Mouse (Mus musculus) neural tube, embryonic 10.5 days (tissue): ENCODE measurements at regions not wholly inside any gene's neighbourhood (a gene's known extent, or its start where the extent isn't known, plus 50 kb on each side); places are given as distances from the start of the nearest gene placed in this dataset.

Experiments
- DNase-seq: peaks from one replicate; pipeline ENCODE4 v3.0.0-alpha.2; 2017; ENCODE audit warnings: low spot score; ENCODE audit errors: extremely low spot score

DNA sequence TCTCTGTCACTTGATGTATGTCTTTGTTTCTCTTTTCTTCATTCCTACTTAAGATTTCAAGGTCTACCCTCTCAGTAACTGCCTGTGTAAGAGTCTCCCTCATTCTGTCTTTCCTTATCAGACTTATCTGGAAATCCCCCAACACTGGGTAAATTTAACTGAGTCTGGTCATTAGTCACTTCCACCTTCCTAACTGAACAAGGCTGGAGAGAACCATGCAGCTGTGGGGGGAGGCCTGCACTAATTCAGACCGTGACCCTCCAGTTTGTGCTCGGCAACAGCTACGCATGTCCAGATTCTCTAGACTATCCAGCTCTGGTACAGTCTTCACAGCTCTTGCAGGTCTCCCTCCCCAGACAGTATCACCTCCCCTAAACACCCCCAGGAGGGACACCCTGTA lies 103.3 kb downstream of the Prox1 start:
- no peak for DNase-seq

DNA sequence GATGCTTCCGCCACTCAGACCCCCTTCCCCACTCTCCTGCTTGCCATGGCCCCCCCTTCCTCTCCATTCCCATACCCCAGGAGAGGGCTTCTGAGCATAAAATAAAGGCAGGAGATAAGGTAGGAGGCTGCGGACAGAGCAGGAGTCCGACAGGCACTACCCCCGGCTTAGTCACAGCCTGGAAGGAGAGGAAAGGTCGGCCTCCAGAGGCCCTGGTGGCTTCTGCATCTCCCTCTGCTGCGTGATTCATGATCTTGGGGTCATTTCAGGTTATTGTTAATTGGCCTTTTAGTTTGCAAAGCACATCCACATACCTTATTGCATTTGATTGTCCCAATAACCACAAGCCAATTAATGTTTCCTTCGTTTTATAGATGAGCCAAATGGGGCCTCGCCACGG lies 104.1 kb downstream of the Prox1 start:
- no peak for DNase-seq

DNA sequence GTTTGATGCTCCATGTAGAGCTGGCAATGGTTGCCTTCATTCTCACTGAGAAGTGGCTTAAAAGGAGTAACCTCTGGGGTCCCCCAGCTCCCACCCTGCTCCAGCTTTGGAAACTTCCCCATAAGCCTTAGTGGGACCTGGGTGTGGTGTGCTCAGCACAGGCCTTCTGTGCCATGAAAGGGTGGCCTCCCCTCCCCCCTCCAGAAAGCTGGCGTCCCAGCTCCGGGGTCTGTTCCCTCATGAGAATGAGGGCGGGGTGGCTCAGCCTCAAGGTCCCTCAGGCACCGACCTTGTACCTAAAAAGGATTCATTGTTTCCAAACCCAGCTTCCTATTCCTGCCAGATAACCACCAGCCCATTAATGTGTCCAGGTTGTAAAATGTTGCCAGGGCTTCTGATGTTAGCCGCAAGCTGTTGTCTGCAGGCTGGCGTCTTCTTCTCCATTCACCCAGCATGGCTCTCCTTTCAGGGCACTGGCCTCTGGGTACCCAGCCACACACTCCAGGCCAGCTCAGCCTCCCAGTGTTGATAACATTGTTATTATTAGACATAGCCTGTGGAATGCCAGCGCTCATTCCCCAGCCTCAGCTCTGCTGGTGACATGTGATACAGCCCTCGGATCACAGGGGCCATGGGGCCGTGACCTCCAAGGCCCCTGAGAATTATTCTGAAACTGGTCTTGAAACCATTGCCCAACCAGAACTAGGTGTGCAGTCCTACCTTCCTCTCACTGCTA lies 108.8 kb downstream of the Prox1 start:
- DNase-seq: no peak

- DNase-seq: no peak
These were observed 111.5 kb downstream of the Prox1 start for GRCm38 (mm10) chr1:190059025-190059424.

- no peak for DNase-seq
These were observed 113.6 kb downstream of the Prox1 start for GRCm38 (mm10) chr1:190056931-190057330.

DNA sequence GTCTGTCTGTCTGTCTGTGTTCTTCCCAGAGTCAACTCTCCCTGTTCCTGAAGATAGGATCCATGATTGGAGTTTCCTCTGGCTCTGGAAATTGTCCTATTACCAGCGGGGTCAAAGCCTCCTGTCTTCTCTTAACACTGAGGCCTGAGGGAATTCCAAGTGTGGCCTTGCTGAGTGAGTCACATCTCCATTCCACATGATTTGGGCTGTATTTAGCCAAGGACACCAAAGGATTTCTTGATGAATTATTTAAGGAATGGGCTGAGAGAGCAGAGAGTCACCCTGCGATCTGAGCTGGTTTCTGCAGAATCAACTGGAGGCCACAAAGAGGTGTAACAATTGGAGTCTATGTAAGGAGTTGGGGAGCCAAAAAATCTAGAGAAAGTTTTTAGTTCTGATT lies 118.6 kb downstream of the Prox1 start:
- no peak for DNase-seq

DNA sequence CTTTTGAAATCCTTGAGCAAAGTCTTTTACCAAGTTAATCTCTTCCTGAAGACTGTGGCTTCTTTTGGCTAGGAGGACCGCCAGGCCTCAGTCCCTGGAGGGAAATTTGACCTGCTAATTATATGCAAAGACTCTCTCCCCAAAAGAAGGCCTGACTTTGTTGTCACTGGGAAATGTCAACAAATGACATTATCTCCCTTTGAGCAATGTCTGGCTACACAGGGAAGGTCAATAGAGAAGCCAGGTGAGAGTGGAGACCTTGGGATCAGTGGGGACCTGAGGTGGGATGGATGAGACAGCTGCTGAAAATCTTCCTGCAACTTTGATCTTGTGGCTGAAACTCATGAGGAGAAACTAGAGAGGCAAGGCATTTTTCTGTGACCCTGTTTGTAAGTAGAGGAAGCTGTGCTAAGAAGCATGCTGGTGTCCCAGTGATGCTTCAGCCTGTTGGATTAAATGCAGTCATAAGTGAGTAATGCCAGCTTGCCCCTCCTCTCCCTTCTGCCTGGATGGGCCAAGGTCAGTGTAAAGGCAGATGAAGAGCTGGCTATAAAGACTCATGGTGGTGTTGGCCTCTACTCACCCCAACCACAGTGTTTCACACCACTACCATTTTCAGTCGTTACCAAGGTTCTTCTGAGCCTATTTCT lies 121.9 kb downstream of the Prox1 start:
- DNase-seq: no peak

GRCm38 (mm10) chr1:190047201-190047600 lies 123.3 kb downstream of the Prox1 start:
- DNase-seq: no peak

DNA sequence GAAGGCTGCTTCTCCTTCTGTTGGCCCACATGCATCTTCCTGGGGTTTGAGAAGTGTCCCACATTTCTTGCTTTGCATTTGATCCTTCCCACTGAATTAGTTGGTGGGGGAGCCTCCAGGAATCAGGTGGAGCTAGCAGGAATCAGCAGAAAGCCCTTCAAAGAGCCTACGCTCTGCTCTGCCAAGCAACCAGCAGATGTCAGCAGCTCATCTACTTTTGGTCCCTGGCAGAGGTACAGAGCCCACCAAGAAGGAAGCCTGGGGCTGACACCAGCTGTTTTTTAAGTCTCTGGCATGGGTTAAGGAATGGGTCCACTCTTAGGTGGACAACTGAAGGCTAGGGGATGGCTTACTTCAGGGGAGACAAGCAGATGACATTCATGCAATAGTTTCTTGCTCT lies 123.6 kb upstream of the Smyd2 start:
- DNase-seq: peak; percentile 52

GRCm38 (mm10) chr1:190044036-190044435 lies 121.9 kb upstream of the Smyd2 start:
- DNase-seq: no peak

DNA sequence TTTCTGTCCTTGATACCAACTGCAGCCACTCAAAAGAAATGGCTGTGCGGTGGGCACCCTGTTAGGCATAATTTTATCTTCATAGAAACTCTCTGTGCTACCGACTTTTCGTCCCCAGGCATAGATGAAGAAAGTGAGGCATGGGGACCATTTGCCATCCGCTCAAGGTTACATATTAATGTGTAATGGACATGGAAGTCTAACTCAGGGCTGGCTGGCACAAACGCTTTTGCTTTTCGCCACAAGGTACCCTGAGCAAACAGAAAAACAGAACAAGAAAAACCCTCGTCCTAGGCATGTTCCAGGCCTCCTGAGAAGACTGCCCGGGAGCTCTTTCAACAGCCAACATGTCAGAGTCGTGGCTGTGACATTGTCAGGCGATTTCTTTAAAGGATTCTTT lies 121.0 kb upstream of the Smyd2 start:
- DNase-seq: no peak

DNA sequence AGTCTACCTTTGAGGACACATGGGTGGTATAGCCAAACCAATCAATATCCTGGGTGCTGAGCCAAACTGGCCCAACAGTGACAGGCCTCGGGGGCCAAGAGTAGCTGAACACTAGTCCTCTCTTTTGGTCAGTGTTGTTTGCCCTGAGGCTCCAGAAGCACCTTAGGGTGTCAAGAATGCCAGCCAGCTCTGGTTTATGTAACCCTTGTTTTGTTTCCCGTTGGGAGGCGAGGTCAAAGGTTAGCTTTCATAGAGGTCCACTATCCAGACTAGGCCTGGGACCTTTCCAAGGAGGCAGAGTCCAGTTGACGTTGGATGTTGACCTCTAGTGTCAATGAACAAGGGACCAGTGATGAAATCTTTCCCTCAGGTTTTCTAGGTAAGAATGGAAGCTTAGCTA lies 120.0 kb upstream of the Smyd2 start:
- no peak for DNase-seq

DNA sequence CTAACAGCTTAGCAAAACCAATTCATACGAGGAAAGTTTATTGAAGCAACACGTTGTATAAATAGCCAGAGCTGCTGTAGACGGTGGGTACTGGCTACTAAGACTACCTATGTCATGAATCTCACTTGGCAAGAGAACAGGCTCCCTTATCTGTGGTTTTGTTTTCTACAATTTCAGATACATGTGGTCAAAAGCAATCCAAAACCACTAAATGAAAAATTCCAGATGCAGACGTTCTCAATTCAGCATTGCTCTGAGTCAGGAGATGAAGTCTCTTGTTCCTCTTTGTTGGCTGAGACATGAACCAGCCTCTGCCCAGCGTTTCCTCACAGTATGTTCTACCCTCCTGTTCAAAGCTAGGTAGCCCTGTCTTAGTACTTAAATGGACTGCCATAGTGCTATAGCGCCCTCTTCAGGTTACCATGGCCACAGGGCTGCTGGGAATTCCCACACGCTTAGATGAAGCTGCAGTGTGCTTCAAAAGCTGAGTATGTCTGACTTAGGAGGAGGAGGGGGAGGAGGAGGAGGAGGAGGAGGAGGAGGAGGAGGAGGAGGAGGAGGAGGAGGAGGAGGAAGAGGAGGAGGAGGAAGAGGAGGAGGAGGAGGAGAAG lies 119.0 kb upstream of the Smyd2 start:
- DNase-seq: no peak

DNA sequence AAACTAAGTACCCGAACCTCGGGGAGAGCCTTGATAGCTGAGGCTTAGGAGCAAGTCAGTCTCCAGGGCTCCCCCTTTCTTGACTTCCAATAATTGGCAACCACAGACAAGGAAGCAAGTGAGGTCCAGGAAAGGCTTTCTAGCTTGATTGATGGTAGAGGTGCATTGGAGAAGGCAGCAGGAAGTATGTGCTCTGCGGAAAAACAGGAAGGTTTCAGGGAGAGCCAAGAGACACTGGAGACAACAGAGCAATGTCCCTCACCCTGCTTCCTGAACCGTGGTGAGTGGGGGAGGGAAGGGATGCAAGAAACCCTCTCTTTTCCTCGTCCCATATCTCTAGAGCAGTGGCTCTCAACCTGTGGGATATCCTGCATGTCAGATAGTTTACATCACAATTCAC lies 115.9 kb upstream of the Smyd2 start:
- DNase-seq: no peak

DNA sequence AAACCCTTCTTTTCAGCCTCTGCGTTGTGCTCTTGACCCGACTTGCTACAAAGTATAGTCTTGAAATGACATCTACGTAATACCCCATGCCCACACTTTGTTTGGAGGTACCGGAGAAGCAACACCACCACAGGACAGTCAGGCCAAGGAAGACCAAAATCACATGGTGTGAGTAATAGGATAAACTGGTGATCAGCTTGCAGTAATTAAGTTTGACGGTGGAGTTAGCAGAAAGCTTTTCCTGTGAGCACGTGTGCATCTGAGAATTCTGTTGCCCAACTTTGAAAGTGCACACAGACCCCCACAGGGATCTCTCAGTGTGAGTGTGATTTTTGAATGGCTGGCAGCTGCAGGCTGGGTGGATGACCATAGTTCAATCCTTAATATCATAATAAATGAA lies 114.6 kb upstream of the Smyd2 start:
- DNase-seq: no peak

- no peak for DNase-seq
These were observed 113.8 kb upstream of the Smyd2 start for GRCm38 (mm10) chr1:190035935-190036334.

DNA sequence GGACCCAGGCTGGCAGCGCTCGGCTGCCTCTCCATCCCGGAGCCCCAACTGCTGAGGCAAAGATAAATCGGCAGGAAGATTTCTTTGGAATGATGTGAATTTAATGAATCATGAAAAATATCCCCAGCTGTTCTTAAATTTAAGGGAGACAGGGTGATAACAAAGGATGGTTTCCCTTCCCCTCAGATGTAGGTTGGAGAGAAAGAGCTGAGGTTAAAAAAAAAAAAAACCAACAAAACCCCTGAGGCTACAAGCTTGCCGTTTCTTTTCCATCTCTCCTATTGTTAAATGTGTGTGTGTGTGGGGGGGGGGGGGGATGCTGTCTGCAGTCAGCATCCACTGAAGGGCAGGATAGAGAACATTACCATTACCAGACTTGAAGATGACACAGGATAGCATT lies 111.9 kb upstream of the Smyd2 start:
- no peak for DNase-seq

DNA sequence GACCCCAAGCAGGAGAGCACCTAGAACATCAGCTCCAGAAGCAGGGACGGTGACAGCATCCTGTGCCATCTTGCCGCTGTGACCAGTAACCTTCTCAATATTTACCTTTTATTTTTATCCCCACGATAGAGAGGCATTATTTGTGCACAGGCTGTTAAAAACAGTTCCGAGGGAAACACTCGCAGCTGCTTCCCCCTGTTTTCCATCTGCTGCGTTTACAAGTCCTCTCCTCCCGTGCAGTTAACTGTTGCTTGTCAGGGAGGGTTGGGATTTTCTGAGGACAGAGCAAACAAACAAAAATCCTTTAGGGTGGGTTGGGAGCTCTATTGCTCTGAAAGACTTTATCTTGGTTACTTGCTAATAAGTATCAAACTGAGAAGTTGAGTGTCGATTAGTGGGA lies 105.4 kb upstream of the Smyd2 start:
- no peak for DNase-seq

- DNase-seq: no peak
These were observed 87.3 kb upstream of the Smyd2 start for GRCm38 (mm10) chr1:190009466-190009865.

DNA sequence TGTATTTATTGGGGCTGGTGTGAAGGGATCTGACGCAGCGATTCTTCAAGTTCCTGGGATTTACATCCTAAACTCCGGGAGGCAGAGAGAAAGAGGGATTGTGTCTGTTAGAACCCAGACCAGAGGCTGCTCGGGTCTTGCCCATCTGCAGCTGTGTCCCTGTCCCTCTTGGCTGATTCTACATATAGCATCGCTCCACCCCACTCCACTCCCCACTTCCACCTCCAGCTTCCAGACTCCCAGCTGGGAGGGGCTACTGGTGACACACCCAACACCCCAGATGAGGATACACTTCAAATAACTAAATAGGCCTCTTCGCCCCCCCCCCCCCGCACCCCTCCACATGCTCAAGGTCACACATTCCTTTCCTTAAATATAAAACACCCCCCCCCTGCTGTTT lies 85.1 kb upstream of the Smyd2 start:
- DNase-seq: no peak

- DNase-seq: no peak
These were observed 78.9 kb upstream of the Smyd2 start for GRCm38 (mm10) chr1:190001084-190001483.

DNA sequence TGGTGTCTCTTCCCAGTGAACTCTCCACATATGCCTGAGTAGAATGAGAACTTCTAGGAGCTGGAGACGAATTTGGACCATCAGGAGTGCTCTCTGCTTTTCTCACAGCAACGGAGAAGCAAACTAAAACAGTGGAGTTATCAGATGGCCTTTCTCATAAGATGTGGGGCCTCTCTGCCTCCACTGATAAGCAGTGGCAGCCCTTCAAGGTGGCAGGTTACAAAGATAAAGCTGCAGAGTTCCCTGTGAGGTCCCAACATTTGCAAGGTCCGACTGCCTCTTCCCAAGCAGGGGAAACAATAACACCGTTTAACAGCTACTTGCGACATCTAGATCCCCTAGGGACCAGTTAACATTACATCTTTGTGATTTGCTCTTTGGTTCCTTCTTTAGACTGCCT lies 71.5 kb upstream of the Smyd2 start:
- no peak for DNase-seq

DNA sequence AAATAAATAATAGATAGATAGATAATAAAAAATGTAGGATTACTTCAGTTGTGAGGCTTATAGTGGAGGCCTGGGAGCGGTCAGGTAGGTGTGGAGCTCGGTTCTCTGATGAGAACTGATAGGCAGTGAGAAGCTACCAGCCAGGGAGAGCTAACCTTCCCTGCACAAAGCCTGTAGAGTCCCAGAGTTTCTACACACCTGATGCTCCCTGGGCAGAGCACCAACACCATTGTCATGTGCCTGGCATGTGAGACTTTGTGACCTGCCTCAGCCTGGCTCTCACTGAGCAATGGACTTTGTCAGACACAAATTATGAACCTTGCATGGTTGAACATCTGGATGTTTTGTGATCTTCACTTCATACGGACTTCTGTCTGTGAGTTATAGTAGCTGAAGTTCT lies 71.1 kb upstream of the Smyd2 start:
- DNase-seq: no peak
